Mouse (Mus musculus): ENCODE results near the gene Gpatch1. TPM values are rescaled to one million over a fixed set of nuclear protein-coding genes. Genes with fewer than 3 reads are reported as not detected.
A peak's percentile ranks its signal among the peaks of the same experiment; 100 is the strongest.
"Not testable (repeated sequence)": the region's sequence is repeated elsewhere in the genome, so short reads cannot be mapped to it uniquely, and the experiment has no call there.

The Gpatch1 gene
- polyA plus RNA-seq, 1 experiment from 2014 or later, result 19.6 TPM

- Histone ChIP-seq H3K4me1 (ENCODE audit: insufficient read depth, low read length) (peaks cover 17% of the 10 kb centered on the region), H3K4me2 (replicated peaks; ENCODE audit: low read depth, low read length) (peak overlapping the region; percentile 87), H3K27ac (ENCODE audit: low read length) (peak overlapping the region; percentile 48), H3K27me3 (ENCODE audit: insufficient read depth, low read length) (peaks cover 4% of the 10 kb centered on the region; the same call in 1 of the 2 replicates), H3K9me3 (ENCODE audit: low read length) (no peaks in the 10 kb centered on the region), H3K9ac (replicated peaks; ENCODE audit: low read length) (peak overlapping the region; percentile 67), H3K4me3 (ENCODE audit: low read length) (peak overlapping the region; percentile 61), H3K36me3 (ENCODE audit: insufficient read depth, low read length) (no peaks in the 10 kb centered on the region)
- under 1% methylated on average over 19 of the region's 19 CpGs for WGBS
- peak; percentile 17 for ATAC-seq (ENCODE audit: low FRiP score, low TSS enrichment)
Observed at GRCm38 (mm10) chr7:35333231-35333651, 15.0 kb upstream of the Gpatch1 start.

- H3K4me1 ChIP-seq (ENCODE audit: insufficient read depth, low read length), result peaks cover 17% of the 10 kb centered on the region
- ATAC-seq (ENCODE audit: low FRiP score, low TSS enrichment), result no peak
- H3K9ac ChIP-seq (replicated peaks; ENCODE audit: low read length), result no peak overlapping the region
- H3K4me3 ChIP-seq (ENCODE audit: low read length), result no peak overlapping the region
- peaks cover 4% of the 10 kb centered on the region; the same call in 1 of the 2 replicates for H3K27me3 ChIP-seq (ENCODE audit: insufficient read depth, low read length)
- no peaks in the 10 kb centered on the region for H3K36me3 ChIP-seq (ENCODE audit: insufficient read depth, low read length)
- peak overlapping the region; percentile 45; the same call in 1 of the 2 replicates for H3K27ac ChIP-seq (ENCODE audit: low read length)
- 65% methylated on average over 3 of the region's 3 CpGs for WGBS
- no peaks in the 10 kb centered on the region for H3K9me3 ChIP-seq (ENCODE audit: low read length)
- H3K4me2 ChIP-seq (replicated peaks; ENCODE audit: low read depth, low read length), result no peak overlapping the region
Observed at GRCm38 (mm10) chr7:35331590-35331989, 13.3 kb upstream of the Gpatch1 start.

DNA sequence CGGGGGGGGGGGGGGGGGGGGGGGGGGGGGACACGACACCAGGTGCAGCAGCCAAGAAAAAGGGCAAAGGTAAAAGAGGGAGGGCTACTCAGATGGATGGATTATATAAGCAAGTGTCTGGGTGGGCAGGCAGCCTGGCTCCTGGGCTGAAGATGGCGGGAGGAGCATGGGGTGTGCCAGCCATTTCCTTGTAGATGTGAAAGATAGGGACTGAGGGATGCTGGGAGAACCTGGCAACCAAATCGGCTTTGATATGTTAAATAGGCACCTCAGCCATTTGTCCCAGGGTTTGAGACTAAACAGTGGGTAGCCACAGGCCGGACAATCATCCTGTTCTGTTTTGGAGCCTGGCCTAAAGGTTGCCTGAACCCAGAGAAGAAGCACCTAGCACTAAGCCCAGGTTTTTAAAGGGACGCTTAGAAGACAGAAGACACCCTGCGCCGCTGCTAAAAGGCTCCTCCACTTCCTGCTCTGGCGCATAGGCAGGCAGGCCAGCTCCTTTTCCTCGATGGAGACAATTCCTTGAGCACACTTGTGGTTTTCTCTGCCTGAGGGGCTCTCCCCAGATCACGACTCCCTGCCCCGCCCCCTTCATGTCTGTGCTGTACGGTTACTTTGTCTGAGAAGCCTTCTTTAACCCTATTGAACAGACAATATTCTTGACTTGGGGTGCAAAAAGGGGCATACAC is 4.6 kb upstream of the Gpatch1 start:
- H3K9me3 ChIP-seq (ENCODE audit: low read length), result no peaks in the 10 kb centered on the region
- 7% methylated on average over 11 of the region's 13 CpGs for WGBS
- no peak for ATAC-seq (ENCODE audit: low FRiP score, low TSS enrichment)
- H3K27ac ChIP-seq (ENCODE audit: low read length), result no peak overlapping the region
- H3K36me3 ChIP-seq (ENCODE audit: insufficient read depth, low read length), result no peaks in the 10 kb centered on the region
- H3K4me1 ChIP-seq (ENCODE audit: insufficient read depth, low read length), result peaks cover 4% of the 10 kb centered on the region
- no peaks in the 10 kb centered on the region for H3K27me3 ChIP-seq (ENCODE audit: insufficient read depth, low read length)
- H3K4me2 ChIP-seq (replicated peaks; ENCODE audit: low read depth, low read length), result peak overlapping the region; percentile 31
- peak overlapping the region; percentile 6; the same call in 1 of the 2 replicates for H3K4me3 ChIP-seq (ENCODE audit: low read length)
- 0 out of 2 replicates have a peak overlapping the region, but pooled peaks have one; percentile 24 for H3K9ac ChIP-seq (replicated peaks; ENCODE audit: low read length)

DNA sequence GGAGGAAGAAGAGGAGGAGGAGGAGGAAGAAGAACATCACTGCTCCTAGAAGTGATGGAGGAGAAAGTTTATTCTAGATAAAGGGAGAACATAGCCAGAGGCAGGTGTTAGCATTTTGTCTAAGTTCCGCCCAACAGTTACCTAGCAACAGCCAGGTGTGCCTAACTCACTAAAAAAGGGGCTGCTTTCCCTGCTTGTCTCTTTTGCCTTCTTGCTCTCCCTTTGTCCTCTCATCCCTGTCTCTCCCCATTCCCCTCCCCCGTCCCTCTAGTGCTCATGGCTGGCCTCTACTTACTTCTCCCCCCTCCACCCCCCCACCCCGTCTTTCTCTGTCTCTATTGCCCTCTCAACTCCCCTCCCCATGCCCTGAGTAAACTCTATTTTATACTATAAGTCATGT is 3.9 kb upstream of the Gpatch1 start:
- Histone ChIP-seq H3K27ac (ENCODE audit: low read length) (no peak overlapping the region), H3K4me3 (ENCODE audit: low read length) (no peak overlapping the region), H3K36me3 (ENCODE audit: insufficient read depth, low read length) (no peaks in the 10 kb centered on the region), H3K4me1 (ENCODE audit: insufficient read depth, low read length) (peaks cover 11% of the 10 kb centered on the region), H3K27me3 (ENCODE audit: insufficient read depth, low read length) (no peaks in the 10 kb centered on the region), H3K9me3 (ENCODE audit: low read length) (no peaks in the 10 kb centered on the region), H3K9ac (replicated peaks; ENCODE audit: low read length) (no peak overlapping the region), H3K4me2 (replicated peaks; ENCODE audit: low read depth, low read length) (no peak overlapping the region)
- WGBS, result 52% methylated on average over 3 of the region's 3 CpGs
- ATAC-seq (ENCODE audit: low FRiP score, low TSS enrichment), result no peak

DNA sequence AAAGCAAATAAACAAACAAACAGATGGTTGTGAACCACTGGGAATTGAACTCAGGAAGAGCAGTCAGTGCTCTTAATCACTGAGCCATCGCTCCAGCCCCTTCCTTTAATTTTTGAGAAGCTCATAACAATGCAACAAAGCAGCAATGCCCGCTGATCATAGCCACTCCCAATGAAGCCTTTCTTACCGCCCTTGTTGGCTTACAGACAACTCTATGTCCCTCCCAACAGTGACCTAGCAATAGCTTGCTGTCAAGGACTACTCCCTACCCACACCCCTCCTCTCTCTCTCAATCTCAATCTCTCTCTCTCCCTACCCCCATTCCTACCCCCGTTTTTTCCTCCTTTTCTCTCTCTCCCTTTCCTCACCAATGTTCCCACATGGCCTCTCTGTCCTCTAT is 1.5 kb upstream of the Gpatch1 start:
- WGBS, result 81% methylated on average over 4 of the region's 4 CpGs
- no peaks in the 10 kb centered on the region for H3K9me3 ChIP-seq (ENCODE audit: low read length)
- H3K27me3 ChIP-seq (ENCODE audit: insufficient read depth, low read length), result no peaks in the 10 kb centered on the region
- no peak for ATAC-seq (ENCODE audit: low FRiP score, low TSS enrichment)
- H3K36me3 ChIP-seq (ENCODE audit: insufficient read depth, low read length), result no peaks in the 10 kb centered on the region
- peaks cover 14% of the 10 kb centered on the region for H3K4me1 ChIP-seq (ENCODE audit: insufficient read depth, low read length)
- no peak overlapping the region for H3K9ac ChIP-seq (replicated peaks; ENCODE audit: low read length)
- H3K4me2 ChIP-seq (replicated peaks; ENCODE audit: low read depth, low read length), result no peak overlapping the region
- no peak overlapping the region for H3K4me3 ChIP-seq (ENCODE audit: low read length)
- no peak overlapping the region for H3K27ac ChIP-seq (ENCODE audit: low read length)

DNA sequence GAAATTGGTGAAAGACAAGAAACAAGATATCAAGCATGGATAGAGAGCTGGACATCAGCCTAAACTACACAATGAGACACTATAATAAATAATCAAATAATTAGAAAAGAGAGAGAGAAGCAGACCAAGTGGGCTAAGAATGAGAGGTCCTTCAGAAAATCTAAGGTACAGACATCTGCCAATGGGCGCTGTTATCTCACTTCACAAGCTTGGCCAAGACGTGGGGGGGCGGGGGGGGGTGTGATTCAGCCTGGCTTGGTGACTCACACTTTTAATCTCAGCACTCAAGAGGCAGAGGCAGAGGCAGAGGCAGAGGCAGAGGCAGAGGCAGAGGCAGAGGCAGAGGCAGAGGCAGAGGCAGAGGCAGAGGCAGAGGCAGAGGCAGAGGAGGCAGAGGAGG is 981 bp upstream of the Gpatch1 start:
- not testable (repeated sequence) for ATAC-seq (ENCODE audit: low FRiP score, low TSS enrichment); H3K27ac ChIP-seq (ENCODE audit: low read length); H3K9me3 ChIP-seq (ENCODE audit: low read length); H3K4me2 ChIP-seq (replicated peaks; ENCODE audit: low read depth, low read length); H3K36me3 ChIP-seq (ENCODE audit: insufficient read depth, low read length); H3K27me3 ChIP-seq (ENCODE audit: insufficient read depth, low read length); H3K9ac ChIP-seq (replicated peaks; ENCODE audit: low read length); H3K4me3 ChIP-seq (ENCODE audit: low read length)
- H3K4me1 ChIP-seq (ENCODE audit: insufficient read depth, low read length), result peaks cover 14% of the 10 kb centered on the region
- WGBS, result 79% methylated on average over 3 of the region's 3 CpGs

DNA sequence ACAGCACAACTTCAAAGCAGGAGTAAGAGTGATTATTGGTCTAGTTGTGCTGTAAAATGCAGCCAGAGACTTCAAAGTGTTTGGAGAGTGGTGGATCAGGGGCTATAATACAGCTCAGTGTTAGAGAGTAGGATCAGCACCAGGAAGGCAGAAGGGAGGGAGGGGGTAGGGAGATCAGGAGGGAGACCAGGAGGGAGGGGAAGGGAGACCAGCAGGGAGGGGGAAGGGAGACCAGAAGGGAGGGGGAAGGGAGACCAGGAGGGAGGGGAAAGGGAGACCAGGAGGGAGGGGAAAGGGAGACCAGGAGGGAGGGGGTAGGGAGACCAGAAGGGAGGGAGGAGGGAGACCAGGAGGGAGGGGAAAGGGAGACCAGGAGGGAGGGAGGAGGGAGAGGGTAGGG is 4.1 kb downstream of the Gpatch1 start:
- Histone ChIP-seq H3K36me3 (ENCODE audit: insufficient read depth, low read length) (peaks cover 5% of the 10 kb centered on the region; the same call in 1 of the 2 replicates), H3K27ac (ENCODE audit: low read length) (no peak overlapping the region), H3K27me3 (ENCODE audit: insufficient read depth, low read length) (no peaks in the 10 kb centered on the region), H3K4me2 (replicated peaks; ENCODE audit: low read depth, low read length) (no peak overlapping the region), H3K4me1 (ENCODE audit: insufficient read depth, low read length) (peaks cover 9% of the 10 kb centered on the region), H3K4me3 (ENCODE audit: low read length) (no peak overlapping the region), H3K9me3 (ENCODE audit: low read length) (no peaks in the 10 kb centered on the region), H3K9ac (replicated peaks; ENCODE audit: low read length) (no peak overlapping the region)
- no peak for ATAC-seq (ENCODE audit: low FRiP score, low TSS enrichment)

DNA sequence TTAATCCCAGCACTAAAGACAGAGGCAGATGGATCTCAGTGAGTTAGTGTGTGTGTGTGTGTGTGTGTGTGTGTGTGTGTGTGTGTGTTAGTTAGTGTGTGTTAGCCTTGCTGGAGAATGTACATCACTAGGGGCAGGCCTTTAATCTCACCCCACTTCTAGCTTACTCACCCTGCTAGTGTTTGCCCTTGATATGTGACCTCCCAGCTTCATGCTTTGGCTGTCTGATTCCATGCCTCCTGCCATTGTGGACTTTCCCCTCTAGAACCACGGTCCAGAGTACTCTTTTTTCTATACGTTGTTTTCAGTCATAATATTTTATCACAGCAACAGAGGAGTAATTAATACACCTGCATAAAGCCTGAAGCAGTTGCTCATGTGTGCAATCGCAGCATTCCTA is 7.0 kb downstream of the Gpatch1 start:
- H3K4me1 ChIP-seq (ENCODE audit: insufficient read depth, low read length), result no peaks in the 10 kb centered on the region
- no peaks in the 10 kb centered on the region for H3K9me3 ChIP-seq (ENCODE audit: low read length)
- H3K36me3 ChIP-seq (ENCODE audit: insufficient read depth, low read length), result peaks cover 27% of the 10 kb centered on the region
- no peak overlapping the region for H3K4me3 ChIP-seq (ENCODE audit: low read length)
- no peaks in the 10 kb centered on the region for H3K27me3 ChIP-seq (ENCODE audit: insufficient read depth, low read length)
- no peak overlapping the region for H3K4me2 ChIP-seq (replicated peaks; ENCODE audit: low read depth, low read length)
- H3K27ac ChIP-seq (ENCODE audit: low read length), result no peak overlapping the region
- no peak overlapping the region for H3K9ac ChIP-seq (replicated peaks; ENCODE audit: low read length)
- WGBS, result 87% methylated on average over 3 of the region's 3 CpGs
- ATAC-seq (ENCODE audit: low FRiP score, low TSS enrichment), result no peak

- Histone ChIP-seq H3K27ac (ENCODE audit: low read length) (no peak overlapping the region), H3K36me3 (ENCODE audit: insufficient read depth, low read length) (peaks cover 42% of the 10 kb centered on the region), H3K9ac (replicated peaks; ENCODE audit: low read length) (no peak overlapping the region), H3K4me3 (ENCODE audit: low read length) (no peak overlapping the region), H3K9me3 (ENCODE audit: low read length) (no peaks in the 10 kb centered on the region), H3K4me2 (replicated peaks; ENCODE audit: low read depth, low read length) (no peak overlapping the region), H3K27me3 (ENCODE audit: insufficient read depth, low read length) (no peaks in the 10 kb centered on the region), H3K4me1 (ENCODE audit: insufficient read depth, low read length) (no peaks in the 10 kb centered on the region)
- ATAC-seq (ENCODE audit: low FRiP score, low TSS enrichment), result no peak
Observed at GRCm38 (mm10) chr7:35300792-35301191, 17.4 kb downstream of the Gpatch1 start.

- no peak overlapping the region for H3K4me2 ChIP-seq (replicated peaks; ENCODE audit: low read depth, low read length)
- no peaks in the 10 kb centered on the region for H3K4me1 ChIP-seq (ENCODE audit: insufficient read depth, low read length)
- peaks cover 41% of the 10 kb centered on the region for H3K36me3 ChIP-seq (ENCODE audit: insufficient read depth, low read length)
- no peak overlapping the region for H3K9ac ChIP-seq (replicated peaks; ENCODE audit: low read length)
- no peak overlapping the region for H3K4me3 ChIP-seq (ENCODE audit: low read length)
- H3K27me3 ChIP-seq (ENCODE audit: insufficient read depth, low read length), result no peaks in the 10 kb centered on the region
- WGBS, result 64% methylated on average over 8 of the region's 8 CpGs
- H3K9me3 ChIP-seq (ENCODE audit: low read length), result no peaks in the 10 kb centered on the region
- no peak overlapping the region for H3K27ac ChIP-seq (ENCODE audit: low read length)
- ATAC-seq (ENCODE audit: low FRiP score, low TSS enrichment), result no peak
Observed at GRCm38 (mm10) chr7:35299656-35300055, 18.6 kb downstream of the Gpatch1 start.
